Mouse (Mus musculus) spleen, adult 2 months (tissue): ENCODE data around the gene D430041D05Rik.

Experiments used
- CTCF ChIP-seq: fragments of 200-500 bp; IDR thresholded peaks from 2 replicates; pipeline ENCODE4 v1.5.1; 2011; ENCODE audit warnings: mild to moderate bottlenecking, inconsistent platforms; ENCODE audit not compliant: insufficient read depth, insufficient read length, insufficient replicate concordance; ENCODE audit errors: extremely low read depth
- POLR2A ChIP-seq: fragments of 200-500 bp; IDR thresholded peaks from 2 replicates; pipeline ENCODE4 v1.6.1; 2011; ENCODE audit warnings: low read depth, low read length, inconsistent platforms

- TF ChIP-seq CTCF = no peak
- no peak for TF ChIP-seq POLR2A
Observed at GRCm38 (mm10) chr2:104095741-104096213, 315.0 kb downstream of the D430041D05Rik start, which contains the start of gene Cd59a.
